Mouse (Mus musculus) limb, embryonic 13.5 days (tissue): Measurements from ENCODE around the gene Kcnmb1. TPM values are rescaled to one million over a fixed set of nuclear protein-coding genes. Genes with fewer than 3 reads are reported as not detected.

ENCODE experiments used
- ATAC-seq: fragments of 200-750 bp; cut with Nextera tagmentation; 2 replicates; pipeline ENCODE4 v1.8.0; 2017; ENCODE audit warnings: low read depth, moderate number of reproducible peaks, moderate TSS enrichment; ENCODE audit not compliant: low FRiP score
- H3K27ac ChIP-seq: fragments of 300-500 bp; sonication (generic); 2 replicates; pipeline ENCODE4 v1.5.1; 2015; ENCODE audit warnings: inconsistent platforms, mild to moderate bottlenecking, moderate library complexity
- H3K27me3 ChIP-seq: fragments of 300-500 bp; sonication (generic); 2 replicates; pipeline ENCODE4 v1.6.1; 2015; ENCODE audit warnings: mild to moderate bottlenecking, inconsistent platforms
- H3K36me3 ChIP-seq: fragments of 300-500 bp; sonication (generic); 2 replicates; pipeline ENCODE4 v1.6.1; 2015; ENCODE audit warnings: inconsistent platforms, mild to moderate bottlenecking, moderate library complexity
- H3K4me1 ChIP-seq: fragments of 300-500 bp; sonication (generic); 2 replicates; pipeline ENCODE4 v1.6.1; 2015; ENCODE audit warnings: inconsistent platforms
- H3K4me2 ChIP-seq: fragments of 300-500 bp; sonication (generic); replicated peaks from 2 replicates; pipeline ENCODE4 v1.6.1; 2015; ENCODE audit warnings: inconsistent platforms, mild to moderate bottlenecking, moderate library complexity
- H3K4me3 ChIP-seq: fragments of 300-500 bp; sonication (generic); 2 replicates; pipeline ENCODE4 v1.5.1; 2015; ENCODE audit warnings: moderate library complexity, mild to moderate bottlenecking, inconsistent platforms
- H3K9ac ChIP-seq: fragments of 300-500 bp; sonication (generic); 2 replicates; pipeline ENCODE4 v1.6.1; 2015; ENCODE audit warnings: mild to moderate bottlenecking, inconsistent platforms
- H3K9me3 ChIP-seq: fragments of 300-500 bp; sonication (generic); 2 replicates; pipeline ENCODE4 v1.6.1; 2016; ENCODE audit warnings: inconsistent platforms
- WGBS: fragments of 180-500 bp; shearing (Covaris S2); methylation state at CpG from one replicate; pipeline ENCODE4 v1.1.7; 2015; 5-methylcytosine and 5-hydroxymethylcytosine counted together
- polyA plus RNA-seq: library from polyadenylated mRNA; unstranded; fragments of >200 nt; fragmentation: Nextera tagmentation; extraction: Ambion mirVana; gene quantifications from 2 replicates; pipeline ENCODE4 v1.2.1, GENCODE M21; 2015

Kcnmb1 gene
- polyA plus RNA-seq, 1 experiment from 2014 or later, result 0.10 TPM

DNA sequence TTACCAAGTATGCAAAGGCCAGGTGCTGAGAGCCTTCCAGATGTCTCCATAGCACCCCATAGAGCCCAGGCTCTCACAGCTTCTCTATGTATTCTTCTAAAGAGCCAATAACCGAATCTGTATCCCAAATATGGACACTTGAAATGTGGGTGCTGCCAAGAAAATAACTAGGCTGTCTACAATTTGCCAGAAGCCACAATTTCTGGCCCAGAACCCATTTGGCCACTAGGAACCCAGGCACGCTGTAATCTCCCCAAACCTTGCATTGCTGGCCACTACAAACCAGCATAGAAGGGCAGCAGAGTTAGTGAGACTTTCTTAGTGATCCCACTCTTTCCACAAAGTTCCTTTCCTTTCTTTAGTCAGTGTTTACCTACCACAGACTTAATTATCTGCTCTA lies 12.3 kb downstream of the Kcnmb1 start:
- 91% methylated on average over 2 of the region's 2 CpGs for WGBS
- Histone ChIP-seq H3K4me1 (peaks cover 1% of the 10 kb centered on the region; the same call in 1 of the 2 replicates), H3K4me2 (no peak overlapping the region), H3K36me3 (no peaks in the 10 kb centered on the region), H3K27ac (no peak overlapping the region), H3K9me3 (no peaks in the 10 kb centered on the region), H3K4me3 (no peak overlapping the region), H3K9ac (no peak overlapping the region), H3K27me3 (no peaks in the 10 kb centered on the region)
- no peak for ATAC-seq

DNA sequence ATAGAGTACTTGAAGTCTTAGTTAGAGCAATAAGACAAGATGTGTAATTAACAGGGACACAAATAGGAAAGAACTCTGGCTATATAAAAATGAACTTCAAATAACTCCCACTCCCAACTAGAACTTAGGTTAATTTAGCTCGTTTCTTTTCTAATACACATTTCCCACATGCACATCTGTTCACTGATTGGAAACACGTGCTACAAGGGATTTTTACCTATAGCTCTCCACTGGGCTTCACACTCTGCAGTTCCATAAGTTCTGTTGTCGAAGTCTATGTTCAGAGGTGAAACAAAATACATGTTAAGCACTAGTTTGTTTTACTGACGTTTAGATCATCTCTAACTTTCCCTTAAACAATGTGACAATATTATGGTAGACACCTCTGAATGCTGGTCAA lies 17.3 kb downstream of the Kcnmb1 start:
- H3K4me3 ChIP-seq, result no peak overlapping the region
- H3K9me3 ChIP-seq, result no peaks in the 10 kb centered on the region
- H3K4me2 ChIP-seq, result no peak overlapping the region
- H3K9ac ChIP-seq, result no peak overlapping the region
- H3K27ac ChIP-seq, result no peak overlapping the region; the same call in 1 of the 2 replicates
- peaks cover 16% of the 10 kb centered on the region for H3K4me1 ChIP-seq
- H3K27me3 ChIP-seq, result no peaks in the 10 kb centered on the region
- H3K36me3 ChIP-seq, result no peaks in the 10 kb centered on the region
- 23% methylated on average over 4 of the region's 4 CpGs for WGBS
- no peak for ATAC-seq

- no peaks in the 10 kb centered on the region for H3K9me3 ChIP-seq
- H3K9ac ChIP-seq, result no peak overlapping the region
- H3K4me3 ChIP-seq, result no peak overlapping the region
- no peaks in the 10 kb centered on the region for H3K27me3 ChIP-seq
- 76% methylated on average over 2 of the region's 2 CpGs for WGBS
- H3K4me2 ChIP-seq, result no peak overlapping the region
- H3K36me3 ChIP-seq, result no peaks in the 10 kb centered on the region
- ATAC-seq, result no peak
- H3K4me1 ChIP-seq, result peaks cover 3% of the 10 kb centered on the region; the same call in 1 of the 2 replicates
- no peak overlapping the region for H3K27ac ChIP-seq
Observed at GRCm38 (mm10) chr11:33986525-33986924, 23.7 kb downstream of the Kcnmb1 start.

- no peak for ATAC-seq
- Histone ChIP-seq H3K4me3 (no peak overlapping the region), H3K9ac (no peak overlapping the region), H3K4me1 (peaks cover 18% of the 10 kb centered on the region), H3K36me3 (no peaks in the 10 kb centered on the region), H3K27ac (no peak overlapping the region), H3K27me3 (peaks cover 24% of the 10 kb centered on the region), H3K4me2 (no peak overlapping the region), H3K9me3 (no peaks in the 10 kb centered on the region)
- 79% methylated on average over 5 of the region's 5 CpGs for WGBS
Observed at GRCm38 (mm10) chr11:33990002-33990401, 27.2 kb downstream of the Kcnmb1 start.

GRCm38 (mm10) chr11:33992938-33993337 lies 30.1 kb downstream of the Kcnmb1 start, which contains the start of gene Kcnip1:
Gene Kcnip1 (minus strand): TSS chr11:33993152.
- WGBS, result 13% methylated on average over 12 of the region's 12 CpGs
- H3K9ac ChIP-seq, result peak within 1 kb of the TSS; percentile 43
- ATAC-seq, result peak; percentile 48; the same call in 1 of the 2 replicates
- no peaks in the 10 kb centered on the region for H3K36me3 ChIP-seq
- no peak within 1 kb of the TSS for H3K27ac ChIP-seq
- H3K4me1 ChIP-seq, result peaks cover 18% of the 10 kb centered on the region
- H3K9me3 ChIP-seq, result no peaks in the 10 kb centered on the region
- peak within 1 kb of the TSS; percentile 55 for H3K4me2 ChIP-seq
- H3K27me3 ChIP-seq, result peaks cover 26% of the 10 kb centered on the region
- peak within 1 kb of the TSS; percentile 16; the same call in 1 of the 2 replicates for H3K4me3 ChIP-seq

- no peaks in the 10 kb centered on the region for H3K9me3 ChIP-seq
- no peak overlapping the region for H3K4me3 ChIP-seq
- H3K4me2 ChIP-seq, result peak overlapping the region; percentile 55
- ATAC-seq, result 0 out of 2 replicates have a peak, but pooled peaks have one; percentile 8
- peaks cover 26% of the 10 kb centered on the region for H3K27me3 ChIP-seq
- no peak overlapping the region for H3K9ac ChIP-seq
- 57% methylated on average over 5 of the region's 5 CpGs for WGBS
- H3K27ac ChIP-seq, result no peak overlapping the region
- peaks cover 18% of the 10 kb centered on the region for H3K4me1 ChIP-seq
- no peaks in the 10 kb centered on the region for H3K36me3 ChIP-seq
Observed at GRCm38 (mm10) chr11:33993496-33993895, 30.7 kb downstream of the Kcnmb1 start.

GRCm38 (mm10) chr11:33998244-33998643 lies 35.4 kb downstream of the Kcnmb1 start:
- Histone ChIP-seq H3K4me2 (no peak overlapping the region), H3K36me3 (no peaks in the 10 kb centered on the region), H3K27ac (no peak overlapping the region), H3K4me3 (no peak overlapping the region), H3K27me3 (peaks cover 15% of the 10 kb centered on the region), H3K4me1 (peaks cover 3% of the 10 kb centered on the region), H3K9ac (no peak overlapping the region), H3K9me3 (no peaks in the 10 kb centered on the region)
- WGBS, result 58% methylated on average over 10 of the region's 10 CpGs
- no peak for ATAC-seq

DNA sequence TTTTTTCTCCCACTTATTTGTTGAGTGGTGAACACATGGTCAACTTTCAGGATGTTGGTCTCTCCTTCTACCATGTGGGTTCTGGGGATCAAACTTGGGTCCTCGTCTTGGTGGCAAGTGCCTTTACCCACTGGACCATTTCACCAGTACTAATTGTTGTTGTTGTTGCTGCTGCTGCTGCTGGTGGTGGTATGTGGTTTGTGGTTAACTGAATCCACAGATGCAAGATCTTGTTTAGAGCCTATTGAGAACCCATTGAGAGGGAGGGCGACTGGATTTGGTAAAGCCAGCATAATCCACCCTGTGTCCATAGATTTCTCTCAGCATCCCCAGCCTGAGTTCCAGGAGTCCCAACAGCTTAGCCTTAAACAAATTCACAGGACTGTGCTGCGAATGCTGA lies 37.6 kb downstream of the Kcnmb1 start:
- ATAC-seq, result no peak
- 78% methylated on average over 3 of the region's 3 CpGs for WGBS
- Histone ChIP-seq H3K36me3 (no peaks in the 10 kb centered on the region), H3K27ac (no peak overlapping the region), H3K4me3 (no peak overlapping the region), H3K4me1 (no peaks in the 10 kb centered on the region), H3K9ac (no peak overlapping the region), H3K4me2 (no peak overlapping the region), H3K27me3 (no peaks in the 10 kb centered on the region), H3K9me3 (no peaks in the 10 kb centered on the region)

DNA sequence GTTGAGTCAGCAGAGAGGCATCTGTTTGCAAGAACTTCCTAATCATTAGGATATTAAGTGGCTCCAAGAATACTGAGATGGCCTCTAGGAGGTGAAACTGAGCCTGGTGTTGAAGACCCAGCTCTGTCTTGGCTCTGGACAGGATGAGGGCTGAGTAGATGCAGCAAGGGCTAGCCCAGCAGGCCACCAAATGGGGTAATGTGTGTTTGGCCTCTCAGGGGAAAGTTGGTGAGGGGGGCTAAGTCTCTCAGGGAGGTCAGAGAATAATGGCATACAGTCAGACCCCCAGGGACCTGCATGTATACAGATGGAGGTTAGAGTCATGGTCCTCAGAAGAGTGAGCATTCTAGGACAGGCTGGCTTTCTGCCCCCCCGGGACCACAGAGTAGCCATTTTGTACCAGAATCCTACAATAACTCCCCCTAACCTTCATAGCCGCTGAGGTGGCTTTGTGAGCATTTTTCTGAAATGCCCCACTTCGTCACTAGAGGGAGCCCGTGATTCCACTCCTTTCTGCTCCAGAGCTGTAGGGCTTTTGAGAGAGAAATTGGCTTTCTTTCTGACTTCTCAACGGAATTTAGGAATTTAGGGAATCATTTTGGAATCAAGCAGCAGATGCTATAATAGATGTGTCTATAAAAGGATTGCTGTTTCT lies 39.3 kb downstream of the Kcnmb1 start:
- no peak overlapping the region for H3K4me2 ChIP-seq
- H3K36me3 ChIP-seq, result no peaks in the 10 kb centered on the region
- no peak overlapping the region for H3K4me3 ChIP-seq
- H3K9me3 ChIP-seq, result no peaks in the 10 kb centered on the region
- ATAC-seq, result no peak
- 14% methylated on average over 5 of the region's 5 CpGs for WGBS
- no peaks in the 10 kb centered on the region for H3K4me1 ChIP-seq
- no peak overlapping the region for H3K9ac ChIP-seq
- no peaks in the 10 kb centered on the region for H3K27me3 ChIP-seq
- no peak overlapping the region for H3K27ac ChIP-seq

DNA sequence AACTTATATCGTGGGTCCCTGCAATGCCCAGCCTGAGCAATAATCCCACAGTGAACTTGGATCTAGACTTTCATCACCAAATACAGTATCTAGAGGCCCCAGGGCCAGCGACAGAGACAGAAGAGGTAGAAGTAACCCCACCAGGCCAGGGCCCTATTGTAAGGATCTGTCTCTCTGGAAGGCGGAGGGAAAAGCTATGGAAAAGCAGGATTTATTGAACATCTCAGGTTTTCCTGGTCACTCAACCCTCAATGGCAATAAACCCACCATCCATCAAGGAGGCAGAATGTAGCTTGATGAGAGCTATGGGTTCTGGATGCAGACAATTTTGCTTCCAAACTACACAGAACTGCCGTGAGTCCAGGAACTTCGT lies 39.8 kb downstream of the Kcnmb1 start:
- no peaks in the 10 kb centered on the region for H3K27me3 ChIP-seq
- ATAC-seq, result no peak
- no peaks in the 10 kb centered on the region for H3K9me3 ChIP-seq
- no peaks in the 10 kb centered on the region for H3K36me3 ChIP-seq
- no peak overlapping the region for H3K4me2 ChIP-seq
- H3K27ac ChIP-seq, result no peak overlapping the region
- no peak overlapping the region for H3K9ac ChIP-seq
- H3K4me3 ChIP-seq, result no peak overlapping the region
- no peaks in the 10 kb centered on the region for H3K4me1 ChIP-seq
- 74% methylated on average over 5 of the region's 5 CpGs for WGBS

DNA sequence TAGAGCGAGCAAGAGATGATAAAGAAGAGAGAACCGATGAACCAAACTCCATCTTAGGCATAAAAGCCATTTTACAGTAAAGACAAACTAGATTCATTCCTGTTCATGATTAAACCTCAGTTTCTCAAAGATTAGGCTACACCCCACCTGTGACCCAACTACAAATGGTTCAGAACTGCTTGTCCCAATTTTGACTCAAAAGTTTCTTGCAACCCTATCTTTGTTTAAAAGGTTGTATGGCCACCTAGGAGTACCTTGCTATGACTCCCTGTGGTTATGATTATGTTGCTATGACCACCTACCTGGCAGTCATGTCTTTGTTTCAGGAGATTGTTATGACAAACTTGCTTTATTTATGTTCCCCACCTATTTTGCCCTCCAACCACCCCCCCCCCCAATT lies 44.8 kb downstream of the Kcnmb1 start:
- ATAC-seq, result no peak
- H3K4me1 ChIP-seq, result peaks cover 8% of the 10 kb centered on the region
- no peak overlapping the region for H3K4me2 ChIP-seq
- H3K27me3 ChIP-seq, result no peaks in the 10 kb centered on the region
- H3K4me3 ChIP-seq, result no peak overlapping the region
- no peaks in the 10 kb centered on the region for H3K36me3 ChIP-seq
- WGBS, result 97% methylated on average over 2 of the region's 2 CpGs
- H3K9ac ChIP-seq, result no peak overlapping the region
- no peak overlapping the region for H3K27ac ChIP-seq
- H3K9me3 ChIP-seq, result no peaks in the 10 kb centered on the region

- Histone ChIP-seq H3K27ac (no peak overlapping the region), H3K27me3 (no peaks in the 10 kb centered on the region), H3K4me1 (peaks cover 8% of the 10 kb centered on the region), H3K36me3 (no peaks in the 10 kb centered on the region), H3K9ac (no peak overlapping the region), H3K9me3 (no peaks in the 10 kb centered on the region), H3K4me3 (no peak overlapping the region), H3K4me2 (no peak overlapping the region)
- ATAC-seq, result no peak
- WGBS, result 86% methylated on average over 11 of the region's 11 CpGs
Observed at GRCm38 (mm10) chr11:34008214-34008613, 45.4 kb downstream of the Kcnmb1 start.

- no peak overlapping the region for H3K9ac ChIP-seq
- H3K9me3 ChIP-seq, result no peaks in the 10 kb centered on the region
- no peaks in the 10 kb centered on the region for H3K27me3 ChIP-seq
- no peak overlapping the region for H3K27ac ChIP-seq
- H3K4me3 ChIP-seq, result no peak overlapping the region
- H3K36me3 ChIP-seq, result no peaks in the 10 kb centered on the region
- ATAC-seq, result peak; percentile 38; the same call in 1 of the 2 replicates
- peaks cover 8% of the 10 kb centered on the region for H3K4me1 ChIP-seq
- H3K4me2 ChIP-seq, result no peak overlapping the region
- 38% methylated on average over 9 of the region's 9 CpGs for WGBS
Observed at GRCm38 (mm10) chr11:34008702-34009101, 45.9 kb downstream of the Kcnmb1 start.
